Comparison of ENCODE assay signal across 21 mouse cellular contexts in the genomic region with DNA sequence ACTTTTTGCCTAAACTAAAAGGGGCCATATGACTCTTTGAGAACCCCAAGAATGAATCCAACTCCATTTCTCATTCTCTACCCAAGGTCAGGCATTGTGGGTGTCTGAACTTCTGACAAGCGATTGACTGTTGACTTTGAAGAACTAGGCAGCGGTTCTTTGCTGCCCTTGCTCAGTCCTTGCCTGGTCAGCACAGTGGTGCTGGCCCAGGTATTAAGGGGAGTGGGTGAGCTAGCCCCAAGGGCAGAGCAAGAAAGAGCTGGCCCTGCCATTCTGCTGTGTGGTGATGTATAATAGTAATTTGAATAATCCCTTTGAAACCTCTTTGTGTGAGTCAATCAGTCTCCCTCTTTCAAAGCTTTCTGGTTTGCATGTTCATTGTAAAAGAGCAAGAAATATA. TPM values are rescaled to one million over a fixed set of nuclear protein-coding genes. Genes with fewer than 3 reads are reported as not detected.
"Had no signal": no experiment of that assay in that cellular context is flagged by ENCODE, and none has a peak within 500 bp of the region (broad histone marks: within the 10 kb centered on the region; RNA-seq: fewer than 3 reads in every experiment).

No protein-coding gene starts in this region.

- H3K36me3 ChIP-seq: liver, embryonic 13.5 days; neural tube, embryonic 13.5 days; stomach, embryonic 15.5 days had no signal

- DNase-seq: kidney, adult 2 months; kidney, postnatal 36 days; layer of hippocampus, postnatal 36 days; liver, embryonic 13.5 days; lung, adult 2 months; lung, postnatal 14 days; retina, postnatal 1 day; right cerebral cortex, postnatal 25 days; spleen, adult 18-20 months; thymus, postnatal 36 days had no signal

- H3K27ac ChIP-seq: kidney, postnatal 0 days; left cerebral cortex, adult 2 months; liver, embryonic 13.5 days; macrophage; neural tube, embryonic 13.5 days; stomach, embryonic 15.5 days had no signal

- H3K9me3 ChIP-seq: liver, embryonic 13.5 days; neural tube, embryonic 13.5 days; stomach, embryonic 15.5 days had no signal

- ATAC-seq: midbrain, embryonic 16.5 days had no signal

- H3K4me3 ChIP-seq: left cerebral cortex, adult 2 months; liver, embryonic 13.5 days; myocyte; neural tube, embryonic 13.5 days; stomach, embryonic 15.5 days had no signal

- H3K4me2 ChIP-seq: liver, embryonic 13.5 days; neural tube, embryonic 13.5 days; stomach, embryonic 15.5 days had no signal

- H3K4me1 ChIP-seq: stomach, embryonic 15.5 days had no signal

- H3K9ac ChIP-seq: liver, embryonic 13.5 days; neural tube, embryonic 13.5 days; stomach, embryonic 15.5 days had no signal

- H3K27me3 ChIP-seq: liver, embryonic 13.5 days; neural tube, embryonic 13.5 days; stomach, embryonic 15.5 days had no signal

RNA-seq across cellular contexts. Expression of a gene that starts 54.9 kb away (rescaled TPM):
- total RNA-seq: liver, adult 2 months; megakaryocyte, adult 5-6 weeks; monocyte, adult 5-6 weeks; neutrophil, adult 5-6 weeks had no signal
